ENCODE assay signal across 9 mouse cellular contexts in the genomic region with DNA sequence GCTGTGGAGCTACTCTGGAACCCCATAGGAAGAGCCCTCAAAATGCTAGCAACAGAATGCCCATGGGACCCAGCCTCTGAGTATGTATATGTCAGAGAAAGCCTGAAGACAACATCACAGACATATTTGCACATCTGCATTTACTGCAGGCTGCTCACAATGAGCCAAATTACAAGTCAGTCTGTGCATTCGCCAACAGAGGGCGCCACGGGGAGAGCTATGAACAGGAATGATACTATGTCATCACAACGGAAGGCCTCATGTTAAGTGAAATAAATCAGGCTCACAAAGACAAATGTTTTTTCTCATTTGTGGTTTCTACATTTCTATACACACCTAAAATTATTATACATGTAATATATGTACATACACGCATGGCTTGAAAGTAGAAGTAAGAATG.
A peak's percentile ranks its signal among the peaks of the same experiment; 100 is the strongest.
DNase-seq lines count a peak whose midpoint lies in the region; ATAC-seq and TF ChIP-seq lines count a peak whose summit lies in the region.
"Had no signal": no experiment of that assay in that cellular context is flagged by ENCODE, and none has a peak within 500 bp of the region (broad histone marks: within the 10 kb centered on the region; RNA-seq: fewer than 3 reads in every experiment).

No protein-coding gene starts in this region.

- no peaks in the 10 kb centered on the region for H3K9me3 ChIP-seq in heart, embryonic 12.5 days (replicated peaks)
- H3K9me3 ChIP-seq in midbrain, embryonic 14.5 days (ENCODE audit: control insufficient read depth, low read length) = no peaks in the 10 kb centered on the region
- H3K9me3 ChIP-seq in midbrain, embryonic 13.5 days = no peaks in the 10 kb centered on the region
- H3K9me3 ChIP-seq: hindbrain, embryonic 15.5 days had no signal

- no peak overlapping the region for H3K4me2 ChIP-seq in heart, embryonic 12.5 days
- H3K4me2 ChIP-seq in midbrain, embryonic 14.5 days (ENCODE audit: low read length) = no peak overlapping the region
- H3K4me2 ChIP-seq in midbrain, embryonic 13.5 days (replicated peaks) = no peak overlapping the region
- H3K4me2 ChIP-seq: hindbrain, embryonic 15.5 days had no signal

- TF ChIP-seq CTCF in heart, adult 2 months (IDR thresholded peaks at IDR 0.05) = peak; percentile 49

- H3K79me2 ChIP-seq in heart, adult 2 months (replicated peaks; ENCODE audit: control insufficient read depth, insufficient read depth, low read length) = no peaks in the 10 kb centered on the region

- H3K9ac ChIP-seq in heart, adult 2 months (ENCODE audit: low read depth, low read length) = no peak overlapping the region
- no peak overlapping the region for H3K9ac ChIP-seq in heart, embryonic 12.5 days
- H3K9ac ChIP-seq in midbrain, embryonic 14.5 days (replicated peaks; ENCODE audit: low read length) = no peak overlapping the region
- no peak overlapping the region for H3K9ac ChIP-seq in midbrain, embryonic 13.5 days (replicated peaks)
- H3K9ac ChIP-seq: hindbrain, embryonic 15.5 days had no signal

- 63% methylated on average over 5 of the region's 5 CpGs for WGBS in heart, adult 2 months
- WGBS in heart, embryonic 12.5 days = 66% methylated on average over 5 of the region's 5 CpGs
- 78% methylated on average over 5 of the region's 5 CpGs for WGBS in midbrain, embryonic 14.5 days
- WGBS in midbrain, embryonic 13.5 days = 75% methylated on average over 5 of the region's 5 CpGs

- DNase-seq in heart, adult 2 months = no peak
- peak; percentile 34 for DNase-seq in midbrain, embryonic 14.5 days
- DNase-seq in c-Kit-positive CD71-positive TER-119-positive erythroid progenitor cells, embryonic 14.5 days (ENCODE audit: low spot score) = peak; percentile 39
- DNase-seq in thymus, postnatal 0 days (ENCODE audit: low spot score) = peak; percentile 51
- DNase-seq in MN1 (ENCODE audit: low spot score) = no peak
- DNase-seq in ovary, postnatal 36 days (ENCODE audit: low spot score) = no peak

- intact Hi-C loops in heart, adult 2 months (cut with DNase I) = loop anchor here (5.0 kb wide), 1 partner anchor 204 kb away; no protein-coding TSS in a partner anchor

- no peak for ATAC-seq in heart, embryonic 12.5 days (ENCODE audit: insufficient number of reproducible peaks, low FRiP score)
- ATAC-seq in midbrain, embryonic 14.5 days (ENCODE audit: low FRiP score, low TSS enrichment) = no peak
- no peak for ATAC-seq in midbrain, embryonic 13.5 days

- TF ChIP-seq EP300 in heart, adult 2 months (IDR thresholded peaks at IDR 0.05; ENCODE audit: insufficient read depth, low read depth, low read length) = no peak

- H3K36me3 ChIP-seq in heart, adult 2 months (ENCODE audit: control insufficient read depth, insufficient read depth, low read length) = no peaks in the 10 kb centered on the region
- peaks cover 13% of the 10 kb centered on the region for H3K36me3 ChIP-seq in heart, embryonic 12.5 days
- H3K36me3 ChIP-seq in midbrain, embryonic 14.5 days (ENCODE audit: control insufficient read depth, insufficient read depth, low read length) = peaks cover 28% of the 10 kb centered on the region
- H3K36me3 ChIP-seq in midbrain, embryonic 13.5 days = peaks cover 23% of the 10 kb centered on the region

- no peak overlapping the region for H3K27ac ChIP-seq in heart, adult 2 months
- no peak overlapping the region for H3K27ac ChIP-seq in heart, embryonic 12.5 days (ENCODE audit: poor library complexity, severe bottlenecking)
- H3K27ac ChIP-seq in midbrain, embryonic 14.5 days (replicated peaks; ENCODE audit: low read depth, low read length) = no peak overlapping the region
- H3K27ac ChIP-seq in midbrain, embryonic 13.5 days = no peak overlapping the region
- H3K27ac ChIP-seq: hindbrain, embryonic 15.5 days had no signal

- H3K4me1 ChIP-seq in heart, adult 2 months (ENCODE audit: control insufficient read depth, insufficient read depth, low read length) = no peaks in the 10 kb centered on the region
- no peaks in the 10 kb centered on the region for H3K4me1 ChIP-seq in heart, embryonic 12.5 days (replicated peaks)
- no peaks in the 10 kb centered on the region for H3K4me1 ChIP-seq in midbrain, embryonic 14.5 days (ENCODE audit: control insufficient read depth, insufficient read depth, low read length)
- H3K4me1 ChIP-seq in midbrain, embryonic 13.5 days (replicated peaks) = no peaks in the 10 kb centered on the region
- H3K4me1 ChIP-seq: hindbrain, embryonic 15.5 days had no signal

- no peaks in the 10 kb centered on the region for H3K27me3 ChIP-seq in heart, adult 2 months (ENCODE audit: control insufficient read depth, insufficient read depth, low read length)
- H3K27me3 ChIP-seq in heart, embryonic 12.5 days (replicated peaks) = no peaks in the 10 kb centered on the region
- H3K27me3 ChIP-seq in midbrain, embryonic 14.5 days (ENCODE audit: control insufficient read depth, insufficient read depth, low read length) = no peaks in the 10 kb centered on the region
- no peaks in the 10 kb centered on the region for H3K27me3 ChIP-seq in midbrain, embryonic 13.5 days
- H3K27me3 ChIP-seq: hindbrain, embryonic 15.5 days had no signal

- TF ChIP-seq POLR2A in heart, adult 2 months (IDR thresholded peaks at IDR 0.05; ENCODE audit: insufficient read depth, low read depth, low read length) = no peak

- H3K4me3 ChIP-seq in heart, adult 2 months = no peak overlapping the region
- no peak overlapping the region for H3K4me3 ChIP-seq in heart, embryonic 12.5 days
- no peak overlapping the region for H3K4me3 ChIP-seq in midbrain, embryonic 14.5 days (replicated peaks; ENCODE audit: low read depth, low read length)
- H3K4me3 ChIP-seq in midbrain, embryonic 13.5 days (replicated peaks) = no peak overlapping the region
- H3K4me3 ChIP-seq: hindbrain, embryonic 15.5 days had no signal

Comparison
In these comparisons a context has a peak if more than half of its experiments do, and no peak if none do; other contexts are left out.
1. DNase-seq: peak in midbrain, embryonic 14.5 days (single experiment), c-Kit-positive CD71-positive TER-119-positive erythroid progenitor cells, embryonic 14.5 days (single experiment) and thymus, postnatal 0 days (single experiment); none in heart, adult 2 months (0 of 2), MN1 (single experiment) and ovary, postnatal 36 days (single experiment).